In genomic region chr1:88356616-88357015, GRCm38 (mm10) we compare ENCODE assay signal across 15 mouse cellular contexts. TPM values are rescaled to one million over a fixed set of nuclear protein-coding genes. Genes with fewer than 3 reads are reported as not detected.
"Had no signal": no experiment of that assay in that cellular context is flagged by ENCODE, and none has a peak within 500 bp of the region (broad histone marks: within the 10 kb centered on the region; RNA-seq: fewer than 3 reads in every experiment).

No protein-coding gene starts in this region.

- H3K4me3 ChIP-seq: kidney, embryonic 15.5 days; limb, embryonic 15.5 days; liver, embryonic 12.5 days had no signal

- H3K27ac ChIP-seq: kidney, embryonic 15.5 days; limb, embryonic 15.5 days; liver, embryonic 12.5 days had no signal

- H3K9ac ChIP-seq: kidney, embryonic 15.5 days; limb, embryonic 15.5 days; liver, embryonic 12.5 days; lung, embryonic 14.5 days had no signal

- H3K27me3 ChIP-seq: kidney, embryonic 15.5 days; limb, embryonic 15.5 days; liver, embryonic 12.5 days had no signal

- H3K36me3 ChIP-seq: kidney, embryonic 15.5 days; limb, embryonic 15.5 days; liver, embryonic 12.5 days had no signal

- H3K4me1 ChIP-seq: limb, embryonic 15.5 days; liver, embryonic 12.5 days had no signal

- H3K4me2 ChIP-seq: kidney, embryonic 15.5 days; limb, embryonic 15.5 days; liver, embryonic 12.5 days; lung, embryonic 14.5 days; midbrain, embryonic 11.5 days had no signal

- H3K9me3 ChIP-seq: kidney, embryonic 15.5 days; limb, embryonic 15.5 days; liver, embryonic 12.5 days had no signal

- DNase-seq: kidney, postnatal 14 days; layer of hippocampus, postnatal 36 days; lung, embryonic 14.5 days; lung, postnatal 10 days; lung, postnatal 4 days; right cerebral cortex, postnatal 14 days; thymus, postnatal 4 days had no signal

RNA-seq across cellular contexts. Expression of gene Spp2, which starts 50.1 kb away (rescaled TPM):
- total RNA-seq: layer of hippocampus, postnatal 36 days; left cerebral cortex, adult 8-10 months; left cerebral cortex, postnatal 25 days; megakaryocyte, adult 5-6 weeks had no signal
- polyA plus RNA-seq: limb, embryonic 11.5 days; midbrain, embryonic 11.5 days had no signal
